Mouse (Mus musculus): ENCODE results near the gene Crispld2. TPM values are rescaled to one million over a fixed set of nuclear protein-coding genes. Genes with fewer than 3 reads are reported as not detected.

The Crispld2 gene
- polyA plus RNA-seq, 1 experiment: 2.1 TPM

DNA sequence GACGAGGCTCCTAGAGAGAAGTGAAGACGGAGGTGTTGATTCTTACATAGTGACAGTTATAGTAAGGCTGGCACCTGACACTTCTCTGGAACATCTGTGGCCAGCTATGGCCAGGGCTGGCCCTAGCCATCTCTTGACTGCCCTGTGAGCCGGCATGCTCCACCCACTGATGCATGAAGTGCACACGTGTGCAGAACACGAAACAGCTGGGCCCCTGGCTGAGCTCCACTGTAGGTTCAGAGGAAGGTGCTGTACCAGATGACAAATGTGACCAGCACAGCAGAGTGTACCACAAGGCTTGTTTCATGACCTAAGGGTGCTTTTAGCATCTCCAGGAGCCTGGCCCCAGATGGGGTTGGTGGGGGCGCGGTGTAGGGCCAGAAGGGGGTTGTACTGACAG is 1.9 kb downstream of the Crispld2 start:
- TF ChIP-seq CTCF (IDR thresholded peaks at IDR 0.05; ENCODE audit: extremely low read depth, insufficient read depth, low read length): no peak
- TF ChIP-seq POLR2A (IDR thresholded peaks at IDR 0.05; ENCODE audit: extremely low read depth, insufficient read depth, low read length): no peak
- Histone ChIP-seq H3K4me3 (ENCODE audit: insufficient read depth, low read length) (no peak overlapping the region), H3K27ac (ENCODE audit: insufficient read depth, low read length) (no peak overlapping the region), H3K4me1 (ENCODE audit: control insufficient read depth, insufficient read depth, low read length) (no peaks in the 10 kb centered on the region)

DNA sequence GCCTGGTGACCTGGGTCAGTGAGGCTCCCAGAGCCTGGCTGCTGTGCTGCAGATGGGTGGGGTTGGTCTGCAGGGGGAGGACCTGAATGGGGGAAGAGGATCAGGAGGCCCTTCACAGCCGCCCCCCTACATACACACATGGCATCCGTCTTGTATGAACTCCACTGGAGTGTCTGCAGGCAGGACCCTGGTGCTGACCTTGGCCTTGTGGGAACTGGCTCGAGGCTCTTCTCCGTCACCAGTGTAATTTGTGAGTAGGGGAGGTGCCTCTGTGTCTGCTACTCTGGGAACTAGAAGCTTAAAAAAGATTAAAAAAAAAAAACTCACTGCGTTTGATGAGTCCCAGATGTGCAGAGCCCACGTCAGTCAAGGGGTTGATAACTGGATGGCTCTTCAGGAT is 2.3 kb downstream of the Crispld2 start:
- no peak overlapping the region for H3K27ac ChIP-seq (ENCODE audit: insufficient read depth, low read length)
- no peaks in the 10 kb centered on the region for H3K4me1 ChIP-seq (ENCODE audit: control insufficient read depth, insufficient read depth, low read length)
- TF ChIP-seq POLR2A (IDR thresholded peaks at IDR 0.05; ENCODE audit: extremely low read depth, insufficient read depth, low read length): no peak
- no peak overlapping the region for H3K4me3 ChIP-seq (ENCODE audit: insufficient read depth, low read length)

DNA sequence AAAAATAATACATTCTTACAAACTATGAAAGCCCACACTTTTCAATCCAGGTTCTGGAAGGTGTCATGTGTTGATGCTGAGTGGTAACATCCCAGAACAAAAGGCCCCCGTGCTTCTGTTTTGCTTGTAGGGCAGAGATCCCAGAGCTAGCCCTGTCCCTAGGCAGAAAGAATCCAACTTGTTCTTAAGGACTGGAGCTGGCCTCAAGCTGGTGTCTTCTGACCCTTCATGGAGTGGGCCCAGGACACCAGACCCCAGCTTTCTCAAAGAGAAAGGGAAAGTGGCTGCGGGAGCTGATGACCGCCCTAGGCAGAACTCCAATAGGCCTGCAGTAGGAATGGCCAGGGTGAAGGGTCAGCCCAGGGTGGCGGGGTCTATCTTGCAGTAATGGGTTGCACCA is 5.0 kb downstream of the Crispld2 start:
- H3K4me3 ChIP-seq (ENCODE audit: insufficient read depth, low read length): no peak overlapping the region
- no peak overlapping the region for H3K27ac ChIP-seq (ENCODE audit: insufficient read depth, low read length)
- TF ChIP-seq CTCF (IDR thresholded peaks at IDR 0.05; ENCODE audit: extremely low read depth, insufficient read depth, low read length): no peak
- TF ChIP-seq POLR2A (IDR thresholded peaks at IDR 0.05; ENCODE audit: extremely low read depth, insufficient read depth, low read length): no peak
- H3K4me1 ChIP-seq (ENCODE audit: control insufficient read depth, insufficient read depth, low read length): no peaks in the 10 kb centered on the region

DNA sequence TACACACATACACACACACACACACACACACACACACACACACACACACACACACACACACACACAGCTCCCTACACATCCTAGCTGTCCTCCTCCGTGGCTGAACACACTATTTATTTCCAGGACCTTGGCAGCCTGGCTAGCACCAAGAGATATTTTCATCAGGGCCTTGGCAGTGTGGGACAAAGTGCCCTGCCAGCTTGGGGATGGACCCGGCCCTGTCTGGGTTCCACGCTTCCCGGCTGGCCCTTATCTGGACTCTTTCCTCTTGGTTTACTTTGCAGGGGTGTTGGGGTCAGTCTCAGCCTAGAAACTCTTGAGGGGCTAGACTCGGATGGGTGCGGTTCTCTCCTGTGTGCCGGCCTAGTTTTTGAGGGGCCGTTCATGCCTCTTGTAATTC is 8.2 kb downstream of the Crispld2 start:
- Histone ChIP-seq H3K4me3 (ENCODE audit: insufficient read depth, low read length) (no peak overlapping the region), H3K27ac (ENCODE audit: insufficient read depth, low read length) (no peak overlapping the region), H3K4me1 (ENCODE audit: control insufficient read depth, insufficient read depth, low read length) (no peaks in the 10 kb centered on the region)
- no peak for TF ChIP-seq CTCF (IDR thresholded peaks at IDR 0.05; ENCODE audit: extremely low read depth, insufficient read depth, low read length)

DNA sequence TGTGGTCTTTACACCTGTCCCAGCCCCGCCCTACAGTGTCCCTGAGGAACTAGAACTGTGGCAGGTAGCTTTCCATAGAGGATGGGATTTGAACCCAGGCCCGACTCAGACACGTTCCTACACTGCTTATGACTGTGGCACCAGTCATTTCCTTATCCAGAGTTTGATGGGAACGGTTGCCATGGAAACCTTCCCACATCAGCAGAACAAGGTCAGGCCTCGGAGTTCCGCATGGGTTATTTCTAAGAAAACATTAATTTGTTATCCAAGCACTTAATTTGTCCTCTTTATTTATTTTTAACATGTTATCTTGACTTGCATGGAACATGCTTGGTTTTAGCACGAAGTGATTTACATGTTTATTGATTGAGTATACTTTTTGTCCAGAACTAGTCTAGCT is 9.5 kb downstream of the Crispld2 start:
- Histone ChIP-seq H3K27ac (ENCODE audit: insufficient read depth, low read length) (no peak overlapping the region), H3K4me3 (ENCODE audit: insufficient read depth, low read length) (no peak overlapping the region)
- TF ChIP-seq CTCF (IDR thresholded peaks at IDR 0.05; ENCODE audit: extremely low read depth, insufficient read depth, low read length) (no peak), POLR2A (IDR thresholded peaks at IDR 0.05; ENCODE audit: extremely low read depth, insufficient read depth, low read length) (no peak)

DNA sequence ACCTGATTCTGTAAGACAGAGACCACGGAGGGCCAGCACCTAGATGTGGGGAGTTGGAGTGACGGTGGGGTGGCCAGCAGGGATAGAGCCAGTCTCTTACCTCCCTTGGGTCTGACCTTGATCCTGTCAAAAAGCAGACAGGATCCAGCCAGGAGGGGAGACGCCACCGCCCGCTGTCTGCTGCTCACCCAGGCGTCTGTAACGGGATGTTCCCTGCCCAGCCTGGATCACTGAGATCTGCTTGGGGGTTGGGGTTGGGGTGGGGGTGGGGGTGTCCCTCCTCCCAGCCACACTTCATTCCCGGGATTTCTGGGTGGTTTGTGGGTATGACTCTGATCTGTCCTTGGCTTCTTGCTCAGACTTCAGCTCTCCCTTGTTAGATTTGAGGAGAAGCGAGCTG is 10.1 kb downstream of the Crispld2 start:
- TF ChIP-seq POLR2A (IDR thresholded peaks at IDR 0.05; ENCODE audit: extremely low read depth, insufficient read depth, low read length): no peak
- TF ChIP-seq CTCF (IDR thresholded peaks at IDR 0.05; ENCODE audit: extremely low read depth, insufficient read depth, low read length): no peak
- H3K4me1 ChIP-seq (ENCODE audit: control insufficient read depth, insufficient read depth, low read length): no peaks in the 10 kb centered on the region
- no peak overlapping the region for H3K4me3 ChIP-seq (ENCODE audit: insufficient read depth, low read length)
- no peak overlapping the region for H3K27ac ChIP-seq (ENCODE audit: insufficient read depth, low read length)

More for the DNA sequence above, 9.5 kb downstream of the Crispld2 start:
- H3K4me1 ChIP-seq (ENCODE audit: control insufficient read depth, insufficient read depth, low read length): no peaks in the 10 kb centered on the region

DNA sequence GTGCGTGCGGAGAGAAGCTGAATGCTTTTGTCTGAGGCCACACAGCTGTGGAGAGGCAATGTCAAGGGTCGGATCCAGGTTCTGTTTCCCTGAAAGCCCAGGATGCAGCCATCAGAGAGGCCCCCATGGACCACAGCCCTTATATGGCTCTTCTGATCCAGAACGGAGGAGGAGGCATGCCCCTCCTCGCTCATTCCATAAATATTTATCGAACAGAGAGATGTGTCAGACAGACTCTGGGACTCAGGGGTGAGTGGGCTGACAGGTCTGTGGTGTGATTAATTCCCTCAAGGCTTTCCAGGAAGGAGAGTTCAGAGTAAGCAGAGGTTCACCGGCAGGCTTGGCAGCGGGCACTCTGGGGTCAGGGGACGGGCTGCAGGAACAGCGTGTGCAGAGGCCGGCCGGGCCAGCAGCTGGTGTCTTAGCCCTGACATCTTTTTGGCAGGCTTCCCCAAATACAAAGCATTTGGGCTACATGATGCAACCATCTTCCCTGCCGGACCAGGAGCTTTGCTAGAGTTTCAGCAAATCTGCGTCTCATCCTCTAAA is 12.0 kb downstream of the Crispld2 start:
- TF ChIP-seq CTCF (IDR thresholded peaks at IDR 0.05; ENCODE audit: extremely low read depth, insufficient read depth, low read length) (no peak), POLR2A (IDR thresholded peaks at IDR 0.05; ENCODE audit: extremely low read depth, insufficient read depth, low read length) (no peak)
- Histone ChIP-seq H3K4me1 (ENCODE audit: control insufficient read depth, insufficient read depth, low read length) (no peaks in the 10 kb centered on the region), H3K4me3 (ENCODE audit: insufficient read depth, low read length) (no peak overlapping the region), H3K27ac (ENCODE audit: insufficient read depth, low read length) (no peak overlapping the region)

DNA sequence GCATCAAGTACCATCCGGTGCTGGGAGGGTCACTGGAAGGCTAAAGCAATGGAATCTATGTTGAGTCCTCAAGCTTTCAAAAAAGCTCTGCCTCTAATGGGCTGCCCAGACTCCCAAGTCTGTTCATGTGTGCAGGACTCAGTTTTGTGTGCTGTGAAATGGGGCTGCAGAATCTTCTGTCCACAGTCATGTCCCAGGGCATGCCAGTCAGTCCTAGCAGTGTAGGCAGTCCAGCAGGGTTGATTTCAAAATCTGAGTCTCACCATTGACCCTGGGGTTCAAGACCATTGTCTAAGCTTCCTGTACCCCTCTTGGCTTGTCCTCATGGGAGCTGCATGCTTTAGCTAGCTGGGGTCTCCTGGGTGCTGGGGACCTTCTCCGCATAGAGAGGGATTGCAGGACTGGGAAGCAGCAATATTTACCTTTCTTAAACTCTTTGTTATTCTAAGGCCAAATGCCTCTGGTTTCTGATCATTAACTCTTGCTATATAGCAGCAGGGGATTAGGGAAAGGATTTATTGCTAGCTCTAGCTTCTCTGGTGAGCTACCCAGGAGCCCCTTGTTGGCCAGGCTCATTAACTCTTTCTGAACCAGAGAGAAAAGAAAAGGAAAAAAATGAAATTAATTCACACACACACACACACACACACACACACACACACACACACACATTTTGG is 12.6 kb downstream of the Crispld2 start:
- H3K27ac ChIP-seq (ENCODE audit: insufficient read depth, low read length): no peak overlapping the region
- H3K4me3 ChIP-seq (ENCODE audit: insufficient read depth, low read length): no peak overlapping the region
- TF ChIP-seq POLR2A (IDR thresholded peaks at IDR 0.05; ENCODE audit: extremely low read depth, insufficient read depth, low read length) (no peak), CTCF (IDR thresholded peaks at IDR 0.05; ENCODE audit: extremely low read depth, insufficient read depth, low read length) (no peak)
- no peaks in the 10 kb centered on the region for H3K4me1 ChIP-seq (ENCODE audit: control insufficient read depth, insufficient read depth, low read length)

DNA sequence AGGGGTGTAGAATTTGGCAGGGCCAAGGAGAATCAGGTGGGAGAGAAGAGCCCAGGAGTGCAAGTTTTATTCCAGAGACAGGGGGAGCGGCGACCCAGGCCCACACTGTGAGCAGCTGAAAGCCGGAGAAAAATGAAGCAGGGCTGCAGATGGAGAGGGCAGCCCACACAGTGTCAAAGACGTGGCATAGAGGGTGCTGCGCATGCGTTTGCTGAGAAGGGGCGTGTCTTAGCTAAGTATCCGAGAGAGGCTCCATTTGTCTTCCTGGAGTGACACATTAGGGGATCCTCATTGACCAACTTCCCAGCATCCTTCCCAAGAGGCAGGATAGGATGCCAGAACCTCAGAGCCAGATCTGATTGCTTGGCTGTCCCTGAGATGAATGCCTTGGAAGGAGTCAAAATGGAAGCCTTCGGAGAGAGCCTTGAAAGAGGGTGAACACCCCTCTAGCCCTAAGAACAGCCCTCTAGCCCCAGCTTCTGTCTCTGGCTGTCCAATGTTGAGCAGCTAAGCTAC is 14.5 kb downstream of the Crispld2 start:
- Histone ChIP-seq H3K4me3 (ENCODE audit: insufficient read depth, low read length) (no peak overlapping the region), H3K27ac (ENCODE audit: insufficient read depth, low read length) (no peak overlapping the region), H3K4me1 (ENCODE audit: control insufficient read depth, insufficient read depth, low read length) (no peaks in the 10 kb centered on the region)
- TF ChIP-seq POLR2A (IDR thresholded peaks at IDR 0.05; ENCODE audit: extremely low read depth, insufficient read depth, low read length): no peak
- no peak for TF ChIP-seq CTCF (IDR thresholded peaks at IDR 0.05; ENCODE audit: extremely low read depth, insufficient read depth, low read length)

DNA sequence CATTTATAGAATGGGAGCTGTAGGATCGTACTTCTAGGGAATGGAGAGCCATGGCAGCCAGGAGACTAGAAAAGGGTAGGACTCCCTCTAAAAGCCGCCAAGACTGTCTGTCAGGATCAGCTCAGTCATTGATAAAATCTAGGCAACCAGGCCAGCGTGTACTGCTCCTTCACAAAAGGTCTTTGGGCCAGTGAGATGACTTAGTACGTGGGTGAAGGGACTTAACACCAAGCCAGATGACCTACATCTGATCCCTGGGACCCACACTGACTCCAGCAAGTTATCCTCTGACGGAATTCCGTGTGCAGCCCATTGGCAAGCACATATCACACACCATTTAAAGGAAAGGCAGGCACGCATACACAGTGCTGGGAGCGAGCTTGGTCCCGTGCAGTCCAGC is 14.9 kb downstream of the Crispld2 start:
- H3K4me3 ChIP-seq (ENCODE audit: insufficient read depth, low read length): no peak overlapping the region
- H3K4me1 ChIP-seq (ENCODE audit: control insufficient read depth, insufficient read depth, low read length): no peaks in the 10 kb centered on the region
- H3K27ac ChIP-seq (ENCODE audit: insufficient read depth, low read length): no peak overlapping the region
- TF ChIP-seq POLR2A (IDR thresholded peaks at IDR 0.05; ENCODE audit: extremely low read depth, insufficient read depth, low read length) (no peak), CTCF (IDR thresholded peaks at IDR 0.05; ENCODE audit: extremely low read depth, insufficient read depth, low read length) (no peak)

All from cortical plate, adult 2 months (tissue).